ENCODE assay signal across 24 mouse cellular contexts in the genomic region with DNA sequence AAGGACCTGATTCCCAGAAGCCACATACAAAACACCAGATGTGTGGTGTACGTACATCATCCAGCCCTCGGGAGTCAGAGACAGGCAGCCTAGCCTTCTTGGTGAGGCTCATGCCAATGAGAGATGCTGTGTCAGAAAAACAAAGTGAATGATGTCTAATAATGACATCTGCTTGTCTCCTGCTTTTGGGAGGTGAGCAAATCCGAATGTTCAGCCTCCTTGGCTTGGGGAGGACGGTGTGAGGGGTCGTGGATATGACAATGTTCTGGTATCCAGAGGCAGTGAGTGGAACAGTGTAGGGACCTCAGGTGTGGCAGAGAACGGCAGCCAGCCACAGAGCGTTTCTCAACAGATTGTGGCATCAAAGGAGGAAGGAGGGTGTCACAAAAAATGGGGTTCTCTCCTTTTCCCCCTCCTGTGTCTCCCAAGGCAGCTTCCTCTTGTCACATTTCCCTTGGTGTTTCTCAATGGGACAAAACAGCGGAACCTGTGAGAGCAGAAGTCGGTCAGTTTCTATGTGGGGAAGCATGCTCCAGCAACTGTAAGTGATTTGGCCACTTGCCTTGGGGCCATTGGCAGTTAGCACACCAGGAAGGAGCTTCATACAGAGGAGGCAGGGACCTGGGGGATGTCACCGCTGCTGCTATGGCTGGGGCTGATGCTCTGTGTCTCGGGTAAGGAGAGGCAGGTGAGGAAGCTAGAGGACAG. TPM values are rescaled to one million over a fixed set of nuclear protein-coding genes. Genes with fewer than 3 reads are reported as not detected.
DNase-seq lines count a peak whose midpoint lies in the region; ATAC-seq lines count a peak whose summit lies in the region.
"Had no signal": no experiment of that assay in that cellular context is flagged by ENCODE, and none has a peak within 500 bp of the region (broad histone marks: within the 10 kb centered on the region; RNA-seq: fewer than 3 reads in every experiment).

Gene Trem3 (plus strand): TSS at position 557 of the 708 bp plus-strand sequence.

- H3K4me3 ChIP-seq in midbrain, embryonic 11.5 days (ENCODE audit: low read depth, low read length), result no peak within 1 kb of the TSS
- H3K4me3 ChIP-seq in midbrain, embryonic 13.5 days (replicated peaks), result no peak within 1 kb of the TSS
- no peak within 1 kb of the TSS for H3K4me3 ChIP-seq in limb, embryonic 10.5 days
- H3K4me3 ChIP-seq: embryonic facial prominence, embryonic 10.5 days; hindbrain, embryonic 12.5 days; intestine, embryonic 15.5 days; kidney, embryonic 15.5 days; lung, embryonic 15.5 days; neural tube, embryonic 13.5 days had no signal

- H3K27me3 ChIP-seq in midbrain, embryonic 11.5 days (ENCODE audit: control insufficient read depth, insufficient read depth, low read length), result no peaks in the 10 kb centered on the region
- H3K27me3 ChIP-seq in midbrain, embryonic 13.5 days, result no peaks in the 10 kb centered on the region
- no peaks in the 10 kb centered on the region for H3K27me3 ChIP-seq in limb, embryonic 10.5 days (ENCODE audit: low read depth, poor library complexity, severe bottlenecking)
- H3K27me3 ChIP-seq: hindbrain, embryonic 12.5 days; intestine, embryonic 15.5 days; kidney, embryonic 15.5 days; lung, embryonic 15.5 days; neural tube, embryonic 13.5 days had no signal

- H3K27ac ChIP-seq in midbrain, embryonic 11.5 days (ENCODE audit: low read depth, low read length), result no peak within 1 kb of the TSS
- H3K27ac ChIP-seq in midbrain, embryonic 13.5 days, result no peak within 1 kb of the TSS
- H3K27ac ChIP-seq in limb, embryonic 10.5 days, result no peak within 1 kb of the TSS
- H3K27ac ChIP-seq: embryonic facial prominence, embryonic 10.5 days; hindbrain, embryonic 12.5 days; intestine, embryonic 15.5 days; kidney, embryonic 15.5 days; lung, embryonic 15.5 days; neural tube, embryonic 13.5 days had no signal

- WGBS in midbrain, embryonic 11.5 days, result 82% methylated on average over 11 of the region's 11 CpGs
- WGBS in midbrain, embryonic 13.5 days, result 86% methylated on average over 11 of the region's 11 CpGs
- WGBS in limb, embryonic 10.5 days, result 82% methylated on average over 11 of the region's 11 CpGs

- DNase-seq in heart, adult 11 months, result peak; percentile 90
- DNase-seq in heart, postnatal 4 days, result no peak
- peak; percentile 64 for DNase-seq in midbrain, embryonic 11.5 days (ENCODE audit: low spot score, missing footprints)
- DNase-seq in limb, embryonic 10.5 days (ENCODE audit: low spot score), result no peak
- DNase-seq in cerebellum, postnatal 10 days, result no peak
- DNase-seq: adrenal gland, postnatal 36 days; cerebellum, postnatal 25 days; forebrain, postnatal 0 days; layer of hippocampus, postnatal 36 days; left cerebral cortex, postnatal 4 days; thymus, adult 2 months had no signal

- H3K9me3 ChIP-seq in midbrain, embryonic 11.5 days (ENCODE audit: control insufficient read depth, low read length), result no peaks in the 10 kb centered on the region
- H3K9me3 ChIP-seq in midbrain, embryonic 13.5 days, result no peaks in the 10 kb centered on the region
- H3K9me3 ChIP-seq in limb, embryonic 10.5 days (replicated peaks), result no peaks in the 10 kb centered on the region
- H3K9me3 ChIP-seq: embryonic facial prominence, embryonic 10.5 days; hindbrain, embryonic 12.5 days; intestine, embryonic 15.5 days; kidney, embryonic 15.5 days; lung, embryonic 15.5 days had no signal

- H3K36me3 ChIP-seq in midbrain, embryonic 11.5 days (ENCODE audit: control insufficient read depth, insufficient read depth, low read length), result no peaks in the 10 kb centered on the region
- no peaks in the 10 kb centered on the region for H3K36me3 ChIP-seq in midbrain, embryonic 13.5 days
- H3K36me3 ChIP-seq in limb, embryonic 10.5 days, result no peaks in the 10 kb centered on the region
- H3K36me3 ChIP-seq: embryonic facial prominence, embryonic 10.5 days; hindbrain, embryonic 12.5 days; intestine, embryonic 15.5 days; kidney, embryonic 15.5 days; lung, embryonic 15.5 days; neural tube, embryonic 13.5 days had no signal

- no peak within 1 kb of the TSS for H3K9ac ChIP-seq in midbrain, embryonic 11.5 days (ENCODE audit: low read length)
- no peak within 1 kb of the TSS for H3K9ac ChIP-seq in midbrain, embryonic 13.5 days (replicated peaks)
- H3K9ac ChIP-seq: forebrain, postnatal 0 days; hindbrain, embryonic 12.5 days; intestine, embryonic 15.5 days; kidney, embryonic 15.5 days; lung, embryonic 15.5 days; neural tube, embryonic 13.5 days had no signal

- no peaks in the 10 kb centered on the region for H3K4me1 ChIP-seq in midbrain, embryonic 11.5 days (ENCODE audit: control insufficient read depth, insufficient read depth, low read length)
- no peaks in the 10 kb centered on the region for H3K4me1 ChIP-seq in midbrain, embryonic 13.5 days (replicated peaks)
- H3K4me1 ChIP-seq in limb, embryonic 10.5 days, result no peaks in the 10 kb centered on the region
- H3K4me1 ChIP-seq: embryonic facial prominence, embryonic 10.5 days; hindbrain, embryonic 12.5 days; intestine, embryonic 15.5 days; kidney, embryonic 15.5 days; lung, embryonic 15.5 days; neural tube, embryonic 13.5 days had no signal

- no peak within 1 kb of the TSS for H3K4me2 ChIP-seq in midbrain, embryonic 11.5 days
- H3K4me2 ChIP-seq in midbrain, embryonic 13.5 days (replicated peaks), result no peak within 1 kb of the TSS
- H3K4me2 ChIP-seq: hindbrain, embryonic 12.5 days; intestine, embryonic 15.5 days; kidney, embryonic 15.5 days; lung, embryonic 15.5 days; neural tube, embryonic 13.5 days had no signal

- no peak for ATAC-seq in midbrain, embryonic 11.5 days (ENCODE audit: low FRiP score)
- ATAC-seq in midbrain, embryonic 13.5 days, result no peak
- peak; percentile 81 for ATAC-seq in common myeloid progenitor, adult 5-6 weeks (replicated peaks; ENCODE audit: low read depth, poor library complexity, severe bottlenecking)
- peak; percentile 92 for ATAC-seq in megakaryocyte, adult 5-6 weeks (ENCODE audit: poor library complexity, severe bottlenecking)
- ATAC-seq: activated CD4-positive, CD25-positive, alpha-beta regulatory T cell, adult 4 months; forebrain, postnatal 0 days; intestine, embryonic 15.5 days; midbrain, embryonic 16.5 days had no signal

RNA-seq across cellular contexts. Expression of gene Trem3, which starts in this region (rescaled TPM):
- total RNA-seq in heart, postnatal 4 days (2021), result under 1 TPM in 1 of 2 experiments, not detected in 1; 0.29 TPM
- polyA plus RNA-seq in midbrain, embryonic 11.5 days (2014; fragmentation: Nextera tagmentation; extraction: Ambion mirVana), result not detected in 2 replicates
- not detected in 2 replicates for polyA plus RNA-seq in midbrain, embryonic 13.5 days (2015; fragmentation: Nextera tagmentation; extraction: Ambion mirVana)
- 2.9 and 4.5 TPM in 2 replicates for total RNA-seq in common myeloid progenitor, adult 5-6 weeks (2017)
- total RNA-seq in megakaryocyte, adult 5-6 weeks (2015), result 77.8 and 87.0 TPM in 2 replicates
- 72.1 and 98.8 TPM in 2 replicates for total RNA-seq in megakaryocyte, adult 5-6 weeks (2017)
- 0.14 TPM in 1 of 2 replicates, not detected in the other for polyA plus RNA-seq in limb, embryonic 10.5 days (2016; fragmentation: Nextera tagmentation; extraction: Ambion mirVana)
- total RNA-seq: adrenal gland, postnatal 36 days; forebrain, postnatal 0 days; gastrocnemius, adult 8-10 months; layer of hippocampus, postnatal 36 days had no signal
- polyA plus RNA-seq: activated CD4-positive, CD25-positive, alpha-beta regulatory T cell, adult 4 months; embryonic facial prominence, embryonic 10.5 days; forebrain, postnatal 0 days; heart, embryonic 14.5 days; hindbrain, embryonic 12.5 days; kidney, embryonic 15.5 days; midbrain, embryonic 16.5 days had no signal

Comparison
In these comparisons a context has a peak if more than half of its experiments do, and no peak if none do; other contexts are left out.
1. RNA of gene Trem3 (total RNA-seq): 72.1 to 98.8 TPM in megakaryocyte, adult 5-6 weeks; 2.9 to 4.5 TPM in common myeloid progenitor, adult 5-6 weeks and 0.29 TPM in heart, postnatal 4 days; every median in the first group is over 10 times any median in the second.
2. Peak in DNase-seq in midbrain, embryonic 11.5 days; RNA of the gene not detected or under 1 TPM.
3. ATAC-seq: peak in common myeloid progenitor, adult 5-6 weeks (single experiment) and megakaryocyte, adult 5-6 weeks (single experiment); none in midbrain, embryonic 11.5 days (single experiment) and midbrain, embryonic 13.5 days (single experiment).